Mouse (Mus musculus) olfactory bulb, adult 2 months (tissue): ENCODE results near the gene Rala.

Source experiments
- CTCF ChIP-seq: fragments of 200-500 bp; IDR thresholded peaks from 2 replicates; pipeline ENCODE4 v1.5.1; 2012; ENCODE audit warnings: low read depth, mild to moderate bottlenecking, low read length, moderate library complexity; ENCODE audit not compliant: insufficient read depth
- POLR2A ChIP-seq: fragments of 200-500 bp; IDR thresholded peaks from 2 replicates; pipeline ENCODE4 v1.6.1; 2012; ENCODE audit warnings: mild to moderate bottlenecking, low read depth, low read length, moderate library complexity; ENCODE audit not compliant: insufficient read depth

GRCm38 (mm10) chr13:17837610-17838483 lies 106.2 kb downstream of the Rala start:
- TF ChIP-seq CTCF = no peak; the same call in 1 of the 2 replicates
- TF ChIP-seq POLR2A = no peak
